Mouse (Mus musculus): ENCODE results near the gene Gm9. TPM values are rescaled to one million over a fixed set of nuclear protein-coding genes. Genes with fewer than 3 reads are reported as not detected.
"Not testable (repeated sequence)": the region's sequence is repeated elsewhere in the genome, so short reads cannot be mapped to it uniquely, and the experiment has no call there.

Gene Gm9
- total RNA-seq (2021) (not detected), polyA plus RNA-seq (2012; rRNA removed) (not detected in 2 replicates)
- long read RNA-seq, result 0 reads

- intact Hi-C loops (cut with DNase I), result no loop called here
- H3K9ac ChIP-seq (ENCODE audit: low read depth, low read length), result no peak within 1 kb of the TSS
- WGBS, result 79% methylated on average over 10 of the region's 10 CpGs
- DNase-seq, result no peak
- no peaks in the 10 kb centered on the region for H3K4me1 ChIP-seq (ENCODE audit: control insufficient read depth, insufficient read depth, low read length)
- H3K79me2 ChIP-seq (replicated peaks; ENCODE audit: control insufficient read depth, insufficient read depth, low read length), result no peaks in the 10 kb centered on the region
- H3K4me3 ChIP-seq, result no peak within 1 kb of the TSS
- no peak for TF ChIP-seq CTCF (IDR thresholded peaks at IDR 0.05)
- TF ChIP-seq EP300 (IDR thresholded peaks at IDR 0.05; ENCODE audit: insufficient read depth, low read depth, low read length), result no peak
- TF ChIP-seq POLR2A (IDR thresholded peaks at IDR 0.05; ENCODE audit: insufficient read depth, low read depth, low read length), result no peak
- H3K36me3 ChIP-seq (ENCODE audit: control insufficient read depth, insufficient read depth, low read length), result no peaks in the 10 kb centered on the region
- no peak within 1 kb of the TSS for H3K27ac ChIP-seq
- H3K27me3 ChIP-seq (ENCODE audit: control insufficient read depth, insufficient read depth, low read length), result no peaks in the 10 kb centered on the region
These were observed at the start of gene Gm9 for GRCm38 (mm10) chrX:37210941-37211340. Gm9 (minus strand) TSS chrX:37211041.

- WGBS, result 67% methylated on average over 1 of the region's 3 CpGs
These were observed 38.8 kb upstream of the Gm9 start, which contains the start of gene Rhox3a for GRCm38 (mm10) chrX:37249619-37250018. Rhox3a (plus strand) TSS chrX:37249919.

GRCm38 (mm10) chrX:37244676-37245075, 33.8 kb upstream of the Gm9 start, which contains the start of gene Rhox2a:
Rhox2a (plus strand) TSS chrX:37244976.
- H3K79me2 ChIP-seq (replicated peaks; ENCODE audit: control insufficient read depth, insufficient read depth, low read length); H3K27ac ChIP-seq; H3K36me3 ChIP-seq (ENCODE audit: control insufficient read depth, insufficient read depth, low read length); H3K4me1 ChIP-seq (ENCODE audit: control insufficient read depth, insufficient read depth, low read length); H3K9ac ChIP-seq (ENCODE audit: low read depth, low read length); DNase-seq; intact Hi-C loops (cut with DNase I); H3K4me3 ChIP-seq; H3K27me3 ChIP-seq (ENCODE audit: control insufficient read depth, insufficient read depth, low read length): not testable (repeated sequence)
- 100% methylated on average over 2 of the region's 9 CpGs for WGBS

More at GRCm38 (mm10) chrX:37249619-37250018, 38.8 kb upstream of the Gm9 start, which contains the start of gene Rhox3a:
- H3K79me2 ChIP-seq (replicated peaks; ENCODE audit: control insufficient read depth, insufficient read depth, low read length); H3K4me1 ChIP-seq (ENCODE audit: control insufficient read depth, insufficient read depth, low read length); H3K27ac ChIP-seq; H3K4me3 ChIP-seq; H3K27me3 ChIP-seq (ENCODE audit: control insufficient read depth, insufficient read depth, low read length); H3K36me3 ChIP-seq (ENCODE audit: control insufficient read depth, insufficient read depth, low read length); DNase-seq; intact Hi-C loops (cut with DNase I); H3K9ac ChIP-seq (ENCODE audit: low read depth, low read length): not testable (repeated sequence)

GRCm38 (mm10) chrX:37222158-37222557, 11.3 kb upstream of the Gm9 start, which contains the start of gene Rhox1:
Rhox1 (minus strand) TSS chrX:37222258.
- H3K4me1 ChIP-seq (ENCODE audit: control insufficient read depth, insufficient read depth, low read length); DNase-seq; H3K36me3 ChIP-seq (ENCODE audit: control insufficient read depth, insufficient read depth, low read length); intact Hi-C loops (cut with DNase I); H3K9ac ChIP-seq (ENCODE audit: low read depth, low read length); H3K4me3 ChIP-seq; H3K27ac ChIP-seq; H3K79me2 ChIP-seq (replicated peaks; ENCODE audit: control insufficient read depth, insufficient read depth, low read length); H3K27me3 ChIP-seq (ENCODE audit: control insufficient read depth, insufficient read depth, low read length): not testable (repeated sequence)
- 78% methylated on average over 1 of the region's 1 CpGs for WGBS

GRCm38 (mm10) chrX:37198676-37199075, 12.2 kb downstream of the Gm9 start:
- Histone ChIP-seq H3K4me3 (no peak overlapping the region), H3K27me3 (ENCODE audit: control insufficient read depth, insufficient read depth, low read length) (no peaks in the 10 kb centered on the region), H3K9ac (ENCODE audit: low read depth, low read length) (no peak overlapping the region), H3K4me1 (ENCODE audit: control insufficient read depth, insufficient read depth, low read length) (no peaks in the 10 kb centered on the region), H3K27ac (no peak overlapping the region), H3K79me2 (replicated peaks; ENCODE audit: control insufficient read depth, insufficient read depth, low read length) (no peaks in the 10 kb centered on the region), H3K36me3 (ENCODE audit: control insufficient read depth, insufficient read depth, low read length) (no peaks in the 10 kb centered on the region)
- intact Hi-C loops (cut with DNase I), result no loop called here
- 51% methylated on average over 8 of the region's 8 CpGs for WGBS
- DNase-seq, result no peak
- TF ChIP-seq POLR2A (IDR thresholded peaks at IDR 0.05; ENCODE audit: insufficient read depth, low read depth, low read length) (no peak), CTCF (IDR thresholded peaks at IDR 0.05) (no peak), EP300 (IDR thresholded peaks at IDR 0.05; ENCODE audit: insufficient read depth, low read depth, low read length) (no peak)

GRCm38 (mm10) chrX:37191744-37192379, 19.0 kb downstream of the Gm9 start:
- DNase-seq, result peak in 1 of 2 experiments; percentile 1
- H3K4me1 ChIP-seq (ENCODE audit: control insufficient read depth, insufficient read depth, low read length), result peaks cover 1% of the 10 kb centered on the region
- peak overlapping the region; percentile 75 for H3K9ac ChIP-seq (ENCODE audit: low read depth, low read length)
- H3K4me3 ChIP-seq, result peak overlapping the region; percentile 69
- WGBS, result 27% methylated on average over 28 of the region's 28 CpGs
- intact Hi-C loops (cut with DNase I), result loop anchor here (1.0 kb wide), 1 partner anchor 82 kb away; the partner anchor contains the start of gene Upf3b
- TF ChIP-seq CTCF (IDR thresholded peaks at IDR 0.05), result no peak
- TF ChIP-seq EP300 (IDR thresholded peaks at IDR 0.05; ENCODE audit: insufficient read depth, low read depth, low read length), result no peak
- no peak for TF ChIP-seq POLR2A (IDR thresholded peaks at IDR 0.05; ENCODE audit: insufficient read depth, low read depth, low read length)
- H3K27ac ChIP-seq, result peak overlapping the region; percentile 70; the same call in 1 of the 2 replicates
- H3K79me2 ChIP-seq (replicated peaks; ENCODE audit: control insufficient read depth, insufficient read depth, low read length), result no peaks in the 10 kb centered on the region
- no peaks in the 10 kb centered on the region; the same call in 1 of the 2 replicates for H3K36me3 ChIP-seq (ENCODE audit: control insufficient read depth, insufficient read depth, low read length)
- H3K27me3 ChIP-seq (ENCODE audit: control insufficient read depth, insufficient read depth, low read length), result no peaks in the 10 kb centered on the region
